Mouse (Mus musculus) thymus, adult 2 months (tissue): Measurements from ENCODE around the gene Mcm10.

Source experiments
- CTCF ChIP-seq: fragments of 200-500 bp; IDR thresholded peaks from 2 replicates; pipeline ENCODE4 v1.5.1; 2012; ENCODE audit warnings: mild to moderate bottlenecking, control low read depth, low read length, moderate library complexity, borderline replicate concordance; ENCODE audit not compliant: control insufficient read depth, poor library complexity, insufficient read depth; ENCODE audit errors: extremely low read depth
- POLR2A ChIP-seq: fragments of 200-500 bp; IDR thresholded peaks from 2 replicates; pipeline ENCODE4 v1.6.1; 2012; ENCODE audit warnings: mild to moderate bottlenecking, low read length, control low read depth, moderate library complexity; ENCODE audit not compliant: control insufficient read depth, poor library complexity, insufficient read depth; ENCODE audit errors: extremely low read depth

DNA sequence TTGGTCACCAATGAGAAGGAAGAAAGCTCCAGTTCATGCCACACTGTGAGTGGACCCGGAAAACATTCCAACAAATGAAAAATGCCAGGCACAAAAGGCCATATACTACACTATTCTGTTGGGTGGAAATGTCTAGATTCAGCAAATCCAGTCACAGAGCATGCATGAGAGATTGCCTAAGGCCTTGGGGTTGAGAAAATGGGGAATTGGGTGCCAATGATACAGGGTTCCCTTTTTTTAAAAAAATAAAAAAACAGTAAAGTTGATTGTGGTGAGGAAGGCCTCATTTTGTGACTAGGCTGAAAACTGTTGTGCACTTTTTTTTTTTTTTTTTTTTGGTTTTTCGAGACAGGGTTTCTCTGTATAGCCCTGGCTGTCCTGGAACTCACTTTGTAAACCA is 43.5 kb downstream of the Mcm10 start:
- no peak for TF ChIP-seq CTCF
- no peak for TF ChIP-seq POLR2A
